Mouse (Mus musculus): Measurements from ENCODE around the gene Flot1.

DNA sequence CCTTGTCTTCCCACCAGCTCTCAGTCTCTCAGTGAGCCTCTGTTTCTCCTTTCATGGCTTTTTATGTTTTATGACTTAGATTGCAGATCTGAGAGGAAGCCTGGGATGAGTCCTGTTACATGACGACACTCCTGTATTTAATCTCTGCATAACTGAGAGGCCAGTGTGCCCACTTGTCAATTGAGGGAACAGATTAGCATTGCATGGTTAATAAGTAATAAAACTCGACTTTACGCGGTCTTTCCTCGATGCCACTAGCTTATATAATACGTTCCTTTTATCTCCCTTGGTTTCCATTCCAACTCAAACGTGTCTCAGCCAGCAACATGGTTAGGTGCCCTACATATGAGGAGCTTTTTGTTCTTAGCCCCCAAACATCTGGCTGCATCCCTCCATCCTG, 7.2 kb upstream of the Flot1 start:
- TF ChIP-seq CTCF (conservative IDR thresholded peaks at IDR 0.05; ENCODE audit: low read length) (no peak), POU5F1 (IDR thresholded peaks at IDR 0.05; ENCODE audit: borderline replicate concordance, low read length) (no peak)

Measured in E14TG2a.4 (cell line).